Mouse (Mus musculus) neural tube, embryonic 14.5 days (tissue): Measurements from ENCODE around the gene Rasal1. TPM values are rescaled to one million over a fixed set of nuclear protein-coding genes. Genes with fewer than 3 reads are reported as not detected.

Source experiments
- ATAC-seq: fragments of 200-750 bp; cut with Nextera tagmentation; 2 replicates; pipeline ENCODE4 v1.8.0; 2017; ENCODE audit warnings: low read depth, mild to moderate bottlenecking, moderate TSS enrichment, moderate library complexity
- H3K27ac ChIP-seq: fragments of 300-500 bp; sonication (generic); 2 replicates; pipeline ENCODE4 v1.5.1; 2014; ENCODE audit warnings: low read depth, mild to moderate bottlenecking, control low read depth, low read length, moderate library complexity, mixed read lengths
- H3K27me3 ChIP-seq: fragments of 300-500 bp; sonication (generic); 2 replicates; pipeline ENCODE4 v1.6.1; 2014; ENCODE audit warnings: low read length; ENCODE audit not compliant: control insufficient read depth, insufficient read depth
- H3K36me3 ChIP-seq: fragments of 300-500 bp; sonication (generic); 2 replicates; pipeline ENCODE4 v1.6.1; 2014; ENCODE audit warnings: low read length, mixed read lengths; ENCODE audit not compliant: control insufficient read depth, insufficient read depth
- H3K4me1 ChIP-seq: fragments of 300-500 bp; sonication (generic); 2 replicates; pipeline ENCODE4 v1.6.1; 2014; ENCODE audit warnings: low read length; ENCODE audit not compliant: control insufficient read depth, insufficient read depth
- H3K4me2 ChIP-seq: fragments of 300-500 bp; sonication (generic); 2 replicates; pipeline ENCODE4 v1.6.1; 2014; ENCODE audit warnings: mild to moderate bottlenecking, low read depth, low read length, control low read depth
- H3K4me3 ChIP-seq: fragments of 300-500 bp; sonication (generic); 2 replicates; pipeline ENCODE4 v1.5.1; 2014; ENCODE audit warnings: low read depth, low read length, control low read depth, mixed read lengths
- H3K9ac ChIP-seq: fragments of 300-500 bp; sonication (generic); replicated peaks from 2 replicates; pipeline ENCODE4 v1.6.1; 2014; ENCODE audit warnings: low read depth, mild to moderate bottlenecking, control low read depth, low read length, mixed read lengths
- H3K9me3 ChIP-seq: fragments of 300-500 bp; sonication (generic); 2 replicates; pipeline ENCODE4 v1.6.1; 2016; ENCODE audit warnings: low read length; ENCODE audit not compliant: control insufficient read depth
- WGBS: fragments of 180-500 bp; shearing (Covaris S2); extraction: QIAGEN DNeasy Blood & Tissue Kit; methylation state at CpG from one replicate; pipeline ENCODE4 v1.1.7; 2014; 5-methylcytosine and 5-hydroxymethylcytosine counted together
- polyA plus RNA-seq: library from polyadenylated mRNA; unstranded; fragments of >200 nt; fragmentation: Nextera tagmentation; extraction: Ambion mirVana; gene quantifications from 2 replicates; pipeline ENCODE4 v1.2.1, GENCODE M21; 2014

The Rasal1 gene
- polyA plus RNA-seq, 1 experiment from 2014 or later = 0.33 TPM

DNA sequence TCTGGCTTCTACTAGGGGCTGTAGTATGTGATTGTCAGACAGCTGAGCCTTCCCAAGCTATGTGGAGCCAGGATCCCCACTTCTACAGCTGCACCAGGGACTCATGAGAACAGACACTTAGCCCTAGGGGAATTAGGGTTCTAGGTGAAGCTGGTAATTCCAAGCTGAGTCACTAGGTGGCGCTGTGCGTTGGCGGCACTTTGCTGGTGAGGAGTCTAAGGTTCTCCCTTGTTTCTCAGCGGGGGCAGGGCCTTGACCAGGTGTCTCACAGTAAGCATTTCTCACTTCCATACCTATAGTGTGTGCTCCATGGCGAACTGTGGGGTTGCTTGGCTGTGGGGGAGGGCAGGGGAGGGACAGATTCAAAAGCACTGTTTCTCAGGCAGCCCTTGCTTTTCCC is 29.4 kb upstream of the Rasal1 start:
- Histone ChIP-seq H3K27me3 (no peaks in the 10 kb centered on the region), H3K4me1 (0 out of 2 replicates have a peak, but pooled peaks cover under 1% of the 10 kb centered on the region), H3K4me2 (no peak overlapping the region), H3K27ac (no peak overlapping the region), H3K9me3 (no peaks in the 10 kb centered on the region), H3K4me3 (no peak overlapping the region), H3K36me3 (peaks cover 41% of the 10 kb centered on the region), H3K9ac (no peak overlapping the region)
- ATAC-seq = no peak
- 17% methylated on average over 5 of the region's 5 CpGs for WGBS

DNA sequence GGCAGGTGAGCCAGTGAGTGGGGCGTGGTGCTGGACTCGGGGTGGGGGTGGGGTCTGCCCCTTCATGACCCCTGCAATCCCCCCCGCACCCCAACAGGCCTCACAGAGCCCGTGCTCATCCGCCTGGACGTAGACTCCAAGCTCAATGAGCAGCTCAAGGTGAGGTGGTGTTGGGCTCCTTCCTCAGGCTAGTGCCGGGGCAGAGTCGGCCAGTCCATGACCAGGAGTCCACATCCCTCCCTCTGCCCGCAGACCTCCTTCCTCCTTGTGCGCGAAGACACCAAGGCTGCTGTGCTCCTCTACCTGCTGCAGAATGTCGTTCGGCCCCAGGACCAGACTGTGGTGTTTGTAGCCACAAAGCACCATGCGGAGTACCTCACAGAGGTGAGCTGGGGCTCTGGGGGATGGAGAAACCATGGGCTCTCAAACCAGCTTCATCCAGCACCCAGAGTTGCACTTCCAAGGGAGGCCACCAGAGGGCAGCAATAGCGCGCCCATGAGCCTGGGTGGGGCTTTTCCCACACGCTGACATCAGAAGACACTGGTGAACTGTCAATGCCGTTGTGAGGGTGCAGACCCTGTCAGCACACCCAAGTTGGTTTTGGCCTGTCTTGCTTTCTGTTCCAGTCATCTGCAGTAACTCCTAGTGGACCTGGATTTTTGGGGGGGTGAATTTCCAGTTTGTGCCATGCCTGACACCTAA is 28.1 kb upstream of the Rasal1 start:
- no peak overlapping the region for H3K4me3 ChIP-seq
- no peaks in the 10 kb centered on the region for H3K4me1 ChIP-seq
- H3K9ac ChIP-seq = no peak overlapping the region
- no peaks in the 10 kb centered on the region for H3K27me3 ChIP-seq
- H3K4me2 ChIP-seq = no peak overlapping the region
- H3K36me3 ChIP-seq = peaks cover 53% of the 10 kb centered on the region
- H3K9me3 ChIP-seq = no peaks in the 10 kb centered on the region
- WGBS = 72% methylated on average over 18 of the region's 18 CpGs
- H3K27ac ChIP-seq = no peak overlapping the region
- no peak for ATAC-seq

DNA sequence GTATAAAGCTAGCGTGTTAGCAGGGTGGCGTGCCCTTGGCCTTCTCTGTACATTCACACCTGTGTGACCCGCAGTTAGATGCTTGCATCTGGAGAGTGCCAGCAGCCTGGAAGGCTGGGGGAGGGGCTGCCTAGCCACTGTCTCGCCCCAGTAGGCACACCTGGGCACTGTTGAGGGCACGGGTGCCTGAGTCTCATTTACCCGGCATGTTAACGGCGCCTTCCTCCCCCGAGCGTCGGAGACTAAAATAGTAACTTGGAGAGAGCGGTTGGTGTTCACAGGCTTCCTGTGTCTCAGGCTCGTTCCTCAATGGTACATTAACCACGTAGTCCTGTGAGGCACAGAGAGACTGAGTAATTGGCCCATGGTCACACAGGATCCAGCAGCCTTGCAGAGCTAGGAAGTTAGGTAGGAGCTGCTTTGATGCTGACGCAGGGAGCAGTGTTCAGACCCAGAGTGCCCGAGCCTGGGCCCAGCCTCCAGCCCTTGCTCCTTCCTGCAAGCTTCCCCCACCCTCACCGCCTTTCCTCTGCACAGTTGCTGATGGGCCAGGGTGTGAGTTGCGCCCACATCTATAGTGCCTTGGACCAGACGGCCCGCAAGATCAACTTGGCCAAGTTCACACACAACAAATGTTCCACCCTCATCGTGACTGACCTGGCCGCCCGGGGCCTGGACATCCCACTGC is 27.4 kb upstream of the Rasal1 start:
- no peak for ATAC-seq
- no peak overlapping the region for H3K4me3 ChIP-seq
- H3K9ac ChIP-seq = no peak overlapping the region
- H3K27me3 ChIP-seq = no peaks in the 10 kb centered on the region
- peaks cover 53% of the 10 kb centered on the region for H3K36me3 ChIP-seq
- no peaks in the 10 kb centered on the region for H3K9me3 ChIP-seq
- WGBS = 93% methylated on average over 23 of the region's 23 CpGs
- no peak overlapping the region for H3K27ac ChIP-seq
- no peak overlapping the region for H3K4me2 ChIP-seq
- no peaks in the 10 kb centered on the region for H3K4me1 ChIP-seq

DNA sequence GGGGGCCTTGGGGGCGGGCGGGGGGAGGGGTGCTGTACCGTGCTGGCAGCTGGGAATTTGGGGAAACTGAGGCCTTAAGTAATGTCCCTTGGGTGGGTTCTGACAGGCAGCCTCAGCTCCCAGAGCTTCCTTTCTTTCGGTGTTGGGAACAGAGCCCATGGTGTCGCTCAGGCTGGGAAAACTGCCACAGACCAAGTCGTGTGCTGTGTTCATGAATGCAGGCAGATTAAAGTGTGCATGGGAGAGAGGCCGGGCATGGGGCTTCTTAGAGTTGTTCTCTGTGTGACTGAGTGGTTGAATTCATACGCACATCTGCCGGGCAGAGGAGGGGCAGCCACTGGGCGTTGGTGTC is 26.8 kb upstream of the Rasal1 start:
- no peak overlapping the region for H3K27ac ChIP-seq
- H3K36me3 ChIP-seq = peaks cover 53% of the 10 kb centered on the region
- no peaks in the 10 kb centered on the region for H3K27me3 ChIP-seq
- no peak overlapping the region for H3K4me2 ChIP-seq
- H3K9me3 ChIP-seq = no peaks in the 10 kb centered on the region
- WGBS = 92% methylated on average over 10 of the region's 10 CpGs
- ATAC-seq = no peak
- H3K4me3 ChIP-seq = no peak overlapping the region
- no peak overlapping the region for H3K9ac ChIP-seq
- H3K4me1 ChIP-seq = no peaks in the 10 kb centered on the region

DNA sequence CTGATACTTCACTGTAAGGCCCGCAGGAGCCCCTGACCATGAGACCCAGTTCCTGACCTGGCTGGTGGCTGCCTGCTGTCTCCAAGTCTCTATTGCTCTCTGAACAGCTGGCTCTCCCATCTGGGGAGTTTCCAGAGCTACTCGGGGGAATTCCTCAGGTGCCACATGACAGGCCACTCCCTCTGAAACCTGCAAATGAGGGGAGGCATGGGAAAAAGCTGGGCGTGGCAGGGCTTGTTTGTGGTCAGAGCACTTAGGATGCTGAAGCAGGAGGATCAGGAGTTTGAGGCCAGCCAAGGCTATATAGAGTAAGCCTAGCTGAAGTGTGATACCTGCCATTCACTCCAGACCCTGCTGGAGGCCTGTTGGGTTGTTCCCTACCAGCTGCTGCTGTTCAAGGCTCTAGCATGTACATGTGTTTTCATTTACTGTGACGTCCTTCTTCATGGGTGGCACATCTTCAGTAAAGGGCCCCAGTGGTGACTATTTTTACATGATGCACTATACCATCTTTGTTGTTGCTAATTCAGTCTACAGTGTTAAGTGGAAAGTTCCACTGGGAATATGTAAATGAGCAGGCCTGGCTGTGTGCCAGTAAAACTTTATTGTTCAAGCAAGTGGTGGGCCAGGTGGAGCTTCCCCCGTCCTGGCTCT is 26.3 kb upstream of the Rasal1 start:
- ATAC-seq = no peak
- Histone ChIP-seq H3K9me3 (no peaks in the 10 kb centered on the region), H3K4me3 (no peak overlapping the region), H3K4me1 (no peaks in the 10 kb centered on the region), H3K36me3 (peaks cover 54% of the 10 kb centered on the region), H3K27me3 (no peaks in the 10 kb centered on the region), H3K9ac (no peak overlapping the region), H3K27ac (no peak overlapping the region), H3K4me2 (no peak overlapping the region)
- 65% methylated on average over 5 of the region's 5 CpGs for WGBS

DNA sequence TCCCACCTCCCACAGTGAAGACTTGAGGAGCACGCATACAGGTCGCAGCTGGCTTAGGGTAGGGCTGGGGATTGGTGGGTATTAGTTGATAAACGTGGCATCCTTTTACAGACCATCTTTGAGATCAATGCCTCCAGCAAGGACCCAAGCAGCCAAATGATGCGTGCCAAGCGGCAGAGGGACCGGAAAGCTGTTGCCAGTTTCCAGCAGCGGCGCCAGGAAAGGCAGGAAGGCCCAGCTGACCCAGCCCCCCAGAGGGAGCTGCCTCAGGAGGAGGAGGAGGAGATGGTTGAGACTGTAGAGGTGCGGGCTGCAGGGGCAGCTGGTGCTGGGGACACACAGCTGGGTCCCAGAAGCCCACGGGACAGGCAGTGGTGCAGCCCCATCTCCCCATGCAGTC is 24.2 kb upstream of the Rasal1 start:
- no peak overlapping the region for H3K4me3 ChIP-seq
- no peak for ATAC-seq
- no peaks in the 10 kb centered on the region for H3K4me1 ChIP-seq
- no peaks in the 10 kb centered on the region for H3K27me3 ChIP-seq
- H3K9ac ChIP-seq = no peak overlapping the region
- H3K9me3 ChIP-seq = no peaks in the 10 kb centered on the region
- H3K4me2 ChIP-seq = no peak overlapping the region
- H3K27ac ChIP-seq = no peak overlapping the region
- H3K36me3 ChIP-seq = peaks cover 49% of the 10 kb centered on the region; the same call in 1 of the 2 replicates
- WGBS = 91% methylated on average over 10 of the region's 10 CpGs

DNA sequence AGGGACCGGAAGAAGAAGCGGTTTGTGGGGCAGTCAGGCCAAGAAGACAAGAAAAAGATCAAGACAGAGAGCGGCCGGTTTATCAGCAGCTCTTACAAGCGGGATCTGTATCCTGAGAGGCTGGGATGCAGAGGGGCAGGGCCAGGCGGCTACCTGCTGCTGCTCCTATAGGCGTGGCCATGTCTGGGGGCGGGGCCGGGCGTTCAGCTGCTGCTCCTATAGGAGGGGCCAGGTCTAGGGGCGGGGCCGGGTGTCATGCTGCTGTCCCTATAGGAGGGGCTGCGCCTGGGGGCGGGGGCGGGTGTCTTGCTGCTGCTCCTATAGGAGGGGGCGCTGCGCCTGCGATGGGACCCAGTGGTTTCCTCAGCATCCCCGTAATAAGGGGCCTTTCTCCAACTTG is 22.2 kb upstream of the Rasal1 start:
- no peaks in the 10 kb centered on the region for H3K4me1 ChIP-seq
- H3K9me3 ChIP-seq = no peaks in the 10 kb centered on the region
- H3K36me3 ChIP-seq = peaks cover 44% of the 10 kb centered on the region; the same call in 1 of the 2 replicates
- H3K27ac ChIP-seq = no peak overlapping the region
- 33% methylated on average over 19 of the region's 19 CpGs for WGBS
- H3K4me3 ChIP-seq = no peak overlapping the region
- no peaks in the 10 kb centered on the region; the same call in none of the 2 replicates for H3K27me3 ChIP-seq
- no peak overlapping the region for H3K9ac ChIP-seq
- ATAC-seq = no peak
- H3K4me2 ChIP-seq = no peak overlapping the region

DNA sequence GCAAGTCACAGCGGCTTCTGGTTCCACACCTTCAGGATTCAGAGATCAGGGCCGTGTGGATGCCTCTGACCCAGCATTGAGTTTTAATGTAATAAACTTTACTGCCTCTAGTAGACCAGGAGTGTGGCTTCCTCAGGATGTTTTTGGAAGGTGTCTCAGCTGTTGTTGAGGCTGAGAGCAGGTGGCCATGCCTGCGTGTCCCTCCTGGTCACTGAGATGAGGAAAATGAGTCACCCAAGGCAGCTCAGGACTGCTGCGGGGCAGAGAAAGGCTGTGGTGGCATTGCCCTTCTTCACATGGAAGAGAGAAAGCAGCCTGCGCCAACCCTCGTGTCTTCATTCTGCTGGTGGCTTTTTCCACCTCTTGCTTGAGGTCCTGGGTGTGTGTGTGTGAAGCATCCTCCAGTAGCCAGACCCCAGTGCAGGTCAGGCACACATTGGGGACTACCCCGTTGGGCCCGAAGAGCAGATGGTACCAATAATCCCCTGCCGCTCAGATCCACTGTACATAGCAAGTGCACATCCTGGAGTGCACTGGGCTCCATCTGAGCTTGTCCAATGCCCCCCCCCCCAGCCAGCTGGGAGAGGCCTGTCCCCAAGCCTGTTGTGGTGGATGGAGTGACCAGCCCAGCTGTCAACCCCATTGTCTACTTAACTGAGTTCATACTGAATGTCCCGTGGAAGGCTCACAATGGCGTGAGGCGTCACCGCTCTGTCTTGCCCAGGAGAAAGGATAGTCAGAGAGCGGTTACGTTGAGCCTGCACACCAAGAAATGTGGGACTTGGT is 20.9 kb upstream of the Rasal1 start:
- Histone ChIP-seq H3K4me3 (no peak overlapping the region), H3K27me3 (no peaks in the 10 kb centered on the region; the same call in none of the 2 replicates), H3K4me1 (no peaks in the 10 kb centered on the region), H3K27ac (no peak overlapping the region), H3K9me3 (no peaks in the 10 kb centered on the region), H3K9ac (no peak overlapping the region), H3K36me3 (peaks cover 37% of the 10 kb centered on the region; the same call in 1 of the 2 replicates), H3K4me2 (no peak overlapping the region)
- no peak for ATAC-seq
- 75% methylated on average over 15 of the region's 15 CpGs for WGBS
